Mouse (Mus musculus): ENCODE measurements around the gene 4930550C14Rik. TPM values are rescaled to one million over a fixed set of nuclear protein-coding genes. Genes with fewer than 3 reads are reported as not detected.

The 4930550C14Rik gene
- polyA plus RNA-seq, 1 experiment from 2014 or later: 0.12 TPM

Small RNA genes within 50 kb of the gene (microRNA-seq; reads per million reads assigned to microRNA genes)
- not detected for gene Mir130c (ENCODE audit: insufficient number of aligned reads)

Other genes starting within 250 kb of the 4930550C14Rik start
- gene Ddx10, start 154.3 kb upstream of the 4930550C14Rik start, polyA plus RNA-seq (2014; fragmentation: Nextera tagmentation; extraction: Ambion mirVana): 27.9 and 32.2 TPM in 2 replicates
- 0.64 and 1.0 TPM in 2 replicates for gene Exph5, start 100.7 kb upstream of the 4930550C14Rik start, polyA plus RNA-seq (2014; fragmentation: Nextera tagmentation; extraction: Ambion mirVana)
- gene Kdelc2, start 18.3 kb upstream of the 4930550C14Rik start, polyA plus RNA-seq (2014; fragmentation: Nextera tagmentation; extraction: Ambion mirVana): 9.1 and 9.3 TPM in 2 replicates
- gene Atm, start 134.4 kb downstream of the 4930550C14Rik start, polyA plus RNA-seq (2014; fragmentation: Nextera tagmentation; extraction: Ambion mirVana): 21.5 and 27.2 TPM in 2 replicates
- gene Npat, start 134.7 kb downstream of the 4930550C14Rik start, polyA plus RNA-seq (2014; fragmentation: Nextera tagmentation; extraction: Ambion mirVana): 24.3 and 27.3 TPM in 2 replicates
- gene Acat1, start 208.1 kb downstream of the 4930550C14Rik start, polyA plus RNA-seq (2014; fragmentation: Nextera tagmentation; extraction: Ambion mirVana): 44.6 and 48.8 TPM in 2 replicates